Mouse (Mus musculus) stomach, postnatal 0 days (tissue): ENCODE measurements at regions not wholly inside any gene's neighbourhood (a gene's known extent, or its start where the extent isn't known, plus 50 kb on each side); places are given as distances from the start of the nearest gene placed in this dataset.
"Not testable (repeated sequence)": the region's sequence is repeated elsewhere in the genome, so short reads cannot be mapped to it uniquely, and the experiment has no call there.

Source experiments
- ATAC-seq: fragments of 200-750 bp; cut with Nextera tagmentation; 2 replicates; pipeline ENCODE4 v1.8.0; 2017; ENCODE audit not compliant: low FRiP score, low TSS enrichment
- DNase-seq: peaks from one replicate; pipeline ENCODE4 v3.0.0-alpha.2; 2016; ENCODE audit warnings: low spot score
- H3K27ac ChIP-seq: fragments of 300-500 bp; sonication (generic); replicated peaks from 2 replicates; pipeline ENCODE4 v1.5.1; 2014; ENCODE audit warnings: mild to moderate bottlenecking, control low read depth
- H3K27me3 ChIP-seq: fragments of 300-500 bp; sonication (generic); 2 replicates; pipeline ENCODE4 v1.6.1; 2014; ENCODE audit warnings: low read length; ENCODE audit not compliant: control insufficient read depth, insufficient read depth
- H3K36me3 ChIP-seq: fragments of 300-500 bp; sonication (generic); 2 replicates; pipeline ENCODE4 v1.6.1; 2014; ENCODE audit warnings: low read length, mixed read lengths; ENCODE audit not compliant: control insufficient read depth, insufficient read depth
- H3K4me1 ChIP-seq: fragments of 300-500 bp; sonication (generic); replicated peaks from 2 replicates; pipeline ENCODE4 v1.6.1; 2014; ENCODE audit warnings: antibody characterized with exemption; ENCODE audit not compliant: control insufficient read depth, insufficient read depth
- H3K4me2 ChIP-seq: fragments of 300-500 bp; sonication (generic); replicated peaks from 2 replicates; pipeline ENCODE4 v1.6.1; 2014; ENCODE audit warnings: low read depth, mild to moderate bottlenecking, control low read depth, moderate library complexity
- H3K4me3 ChIP-seq: fragments of 300-500 bp; sonication (generic); 2 replicates; pipeline ENCODE4 v1.5.1; 2014; ENCODE audit warnings: low read depth, low read length, control low read depth
- H3K9ac ChIP-seq: fragments of 300-500 bp; sonication (generic); 2 replicates; pipeline ENCODE4 v1.6.1; 2014; ENCODE audit warnings: mild to moderate bottlenecking, low read length, control low read depth, mixed read lengths
- H3K9me3 ChIP-seq: fragments of 300-500 bp; sonication (generic); 2 replicates; pipeline ENCODE4 v1.6.1; 2016; ENCODE audit warnings: low read length; ENCODE audit not compliant: control insufficient read depth
- CTCF ChIP-seq: IDR thresholded peaks from 2 replicates; pipeline ENCODE4 v1.5.1; 2016; ENCODE audit warnings: antibody characterized with exemption, low read depth, mild to moderate bottlenecking, moderate library complexity
- EP300 ChIP-seq: optimal IDR thresholded peaks from 2 replicates; pipeline ENCODE3; 2016; ENCODE audit warnings: antibody characterized with exemption
- WGBS: fragments of 180-500 bp; shearing (Covaris S2); extraction: QIAGEN DNeasy Blood & Tissue Kit; methylation state at CpG from one replicate; pipeline ENCODE4 v1.1.7; 2014; 5-methylcytosine and 5-hydroxymethylcytosine counted together

GRCm38 (mm10) chr1:95468772-95469171 lies 155.3 kb downstream of the Fam174a start:
- WGBS, result 63% methylated on average over 2 of the region's 2 CpGs
- TF ChIP-seq CTCF, result no peak
- no peak for TF ChIP-seq EP300

DNA sequence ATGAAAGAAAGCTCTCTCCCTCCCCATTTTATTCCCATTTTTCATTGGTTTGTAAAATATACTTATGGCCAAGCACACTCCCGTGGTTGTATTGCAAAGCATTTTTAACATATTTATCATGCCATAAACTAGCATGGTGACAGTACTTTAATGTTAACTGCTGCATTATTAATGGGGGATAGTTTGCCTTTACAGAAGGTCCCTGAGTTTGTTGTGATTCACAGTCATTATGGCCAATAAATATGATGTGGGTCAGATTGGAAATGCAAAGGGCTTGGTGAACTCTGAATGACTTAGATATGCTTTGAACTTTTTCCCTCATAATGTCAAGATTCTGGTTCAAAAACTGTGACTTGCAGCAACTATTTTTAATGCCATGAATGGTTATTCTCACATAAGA lies 157.1 kb downstream of the Fam174a start:
- Histone ChIP-seq H3K4me3 (no peak overlapping the region), H3K4me1 (no peaks in the 10 kb centered on the region), H3K4me2 (no peak overlapping the region), H3K27me3 (no peaks in the 10 kb centered on the region), H3K9me3 (no peaks in the 10 kb centered on the region), H3K27ac (no peak overlapping the region), H3K9ac (no peak overlapping the region), H3K36me3 (no peaks in the 10 kb centered on the region)
- TF ChIP-seq CTCF, result no peak
- TF ChIP-seq EP300, result no peak
- WGBS, result 50% methylated on average over 1 of the region's 1 CpGs
- ATAC-seq (no peak), DNase-seq (no peak)

More at GRCm38 (mm10) chr1:95468772-95469171, 155.3 kb downstream of the Fam174a start:
- no peaks in the 10 kb centered on the region for H3K36me3 ChIP-seq
- H3K9ac ChIP-seq, result no peak overlapping the region
- no peak overlapping the region for H3K4me3 ChIP-seq
- no peaks in the 10 kb centered on the region for H3K27me3 ChIP-seq
- no peaks in the 10 kb centered on the region for H3K4me1 ChIP-seq
- DNase-seq (no peak), ATAC-seq (no peak)
- no peak overlapping the region for H3K4me2 ChIP-seq
- no peak overlapping the region for H3K27ac ChIP-seq
- H3K9me3 ChIP-seq, result no peaks in the 10 kb centered on the region

GRCm38 (mm10) chr1:95493004-95493403 lies 174.4 kb downstream of the St8sia4 start:
- Histone ChIP-seq H3K4me2 (no peak overlapping the region), H3K4me3 (no peak overlapping the region), H3K27ac (no peak overlapping the region), H3K36me3 (no peaks in the 10 kb centered on the region), H3K4me1 (no peaks in the 10 kb centered on the region), H3K27me3 (no peaks in the 10 kb centered on the region), H3K9ac (no peak overlapping the region), H3K9me3 (no peaks in the 10 kb centered on the region)
- ATAC-seq (no peak), DNase-seq (no peak)
- TF ChIP-seq EP300 (no peak), CTCF (no peak)

GRCm38 (mm10) chr1:95500671-95501070 lies 166.7 kb downstream of the St8sia4 start:
- not testable (repeated sequence) for H3K4me1 ChIP-seq, ATAC-seq, H3K27me3 ChIP-seq, H3K4me2 ChIP-seq, H3K9ac ChIP-seq, DNase-seq, H3K27ac ChIP-seq, H3K9me3 ChIP-seq, H3K36me3 ChIP-seq, H3K4me3 ChIP-seq

DNA sequence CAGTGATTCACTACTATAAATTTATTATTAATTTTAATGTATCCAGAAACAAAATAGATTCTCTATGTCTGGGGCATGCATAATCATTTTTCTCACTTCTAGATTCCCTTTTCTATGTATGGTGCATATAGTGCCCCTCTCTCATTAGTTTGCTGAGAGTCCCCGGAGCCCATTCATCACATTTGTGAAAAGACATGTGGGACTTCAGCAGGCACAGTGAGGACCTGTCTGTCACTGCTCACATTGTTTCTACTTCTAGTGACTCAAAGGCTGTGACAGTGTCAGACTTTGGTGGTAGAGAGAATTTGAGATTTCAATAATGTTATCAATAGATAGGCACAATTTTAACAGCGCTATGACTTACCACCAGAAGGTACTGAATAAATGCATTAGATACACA lies 158.7 kb downstream of the St8sia4 start:
- no peak overlapping the region for H3K4me2 ChIP-seq
- ATAC-seq, result no peak

GRCm38 (mm10) chr1:95528726-95529125 lies 138.6 kb downstream of the St8sia4 start:
- no peaks in the 10 kb centered on the region for H3K27me3 ChIP-seq
- no peak overlapping the region for H3K9ac ChIP-seq
- DNase-seq (no peak), ATAC-seq (no peak)
- no peak overlapping the region for H3K4me3 ChIP-seq
- TF ChIP-seq CTCF, result no peak
- no peaks in the 10 kb centered on the region for H3K9me3 ChIP-seq
- no peaks in the 10 kb centered on the region for H3K36me3 ChIP-seq
- WGBS, result 67% methylated on average over 4 of the region's 4 CpGs
- H3K4me1 ChIP-seq, result no peaks in the 10 kb centered on the region
- H3K4me2 ChIP-seq, result no peak overlapping the region
- no peak overlapping the region for H3K27ac ChIP-seq

More for the DNA sequence above, 158.7 kb downstream of the St8sia4 start:
- H3K27ac ChIP-seq, result no peak overlapping the region
- no peaks in the 10 kb centered on the region for H3K9me3 ChIP-seq
- TF ChIP-seq CTCF, result no peak
- no peak for TF ChIP-seq EP300
- no peak for DNase-seq
- H3K4me3 ChIP-seq, result no peak overlapping the region
- no peak overlapping the region for H3K9ac ChIP-seq
- 89% methylated on average over 2 of the region's 2 CpGs for WGBS
- H3K4me1 ChIP-seq, result no peaks in the 10 kb centered on the region
- no peaks in the 10 kb centered on the region for H3K36me3 ChIP-seq
- no peaks in the 10 kb centered on the region for H3K27me3 ChIP-seq
